Mouse (Mus musculus) limb, embryonic 11.5 days (tissue): ENCODE data around the gene Sst. TPM values are rescaled to one million over a fixed set of nuclear protein-coding genes. Genes with fewer than 3 reads are reported as not detected.

Source experiments
- ATAC-seq: fragments of 200-750 bp; cut with Nextera tagmentation; 2 replicates; pipeline ENCODE4 v1.8.0; 2017; ENCODE audit warnings: low read depth; ENCODE audit not compliant: insufficient number of reproducible peaks, low FRiP score, low TSS enrichment
- DNase-seq: peaks from one replicate; pipeline ENCODE4 v3.0.0-alpha.2; 2015; ENCODE audit warnings: low spot score
- H3K27ac ChIP-seq: fragments of 300-500 bp; sonication (generic); replicated peaks from 2 replicates; pipeline ENCODE4 v1.5.1; 2014; ENCODE audit warnings: low read depth, mild to moderate bottlenecking, low read length
- H3K27me3 ChIP-seq: fragments of 300-500 bp; sonication (generic); 2 replicates; pipeline ENCODE4 v1.6.1; 2014; ENCODE audit warnings: mild to moderate bottlenecking, low read length, mixed read lengths; ENCODE audit not compliant: control insufficient read depth, insufficient read depth
- H3K36me3 ChIP-seq: fragments of 300-500 bp; sonication (generic); 2 replicates; pipeline ENCODE4 v1.6.1; 2014; ENCODE audit warnings: mild to moderate bottlenecking, low read length, moderate library complexity, mixed read lengths; ENCODE audit not compliant: control insufficient read depth, insufficient read depth
- H3K4me1 ChIP-seq: fragments of 300-500 bp; sonication (generic); 2 replicates; pipeline ENCODE4 v1.6.1; 2014; ENCODE audit warnings: low read length, mixed read lengths; ENCODE audit not compliant: control insufficient read depth, insufficient read depth
- H3K4me2 ChIP-seq: fragments of 300-500 bp; sonication (generic); 2 replicates; pipeline ENCODE4 v1.6.1; 2014; ENCODE audit warnings: low read depth, mild to moderate bottlenecking, moderate library complexity; ENCODE audit not compliant: severe bottlenecking
- H3K4me3 ChIP-seq: fragments of 300-500 bp; sonication (generic); 2 replicates; pipeline ENCODE4 v1.5.1; 2014; ENCODE audit warnings: low read depth, low read length
- H3K9ac ChIP-seq: fragments of 300-500 bp; sonication (generic); 2 replicates; pipeline ENCODE4 v1.6.1; 2014; ENCODE audit warnings: mild to moderate bottlenecking, low read length
- H3K9me3 ChIP-seq: fragments of 300-500 bp; sonication (generic); 2 replicates; pipeline ENCODE4 v1.6.1; 2016; ENCODE audit warnings: low read length; ENCODE audit not compliant: control insufficient read depth
- WGBS: fragments of 180-500 bp; shearing (Covaris S2); extraction: QIAGEN DNeasy Blood & Tissue Kit; methylation state at CpG from one replicate; pipeline ENCODE4 v1.1.7; 2014; 5-methylcytosine and 5-hydroxymethylcytosine counted together
- polyA plus RNA-seq: library from polyadenylated mRNA; unstranded; fragments of >200 nt; fragmentation: Nextera tagmentation; extraction: Ambion mirVana; gene quantifications from 2 replicates; pipeline ENCODE4 v1.2.1, GENCODE M21; 2014

The Sst gene
- polyA plus RNA-seq, 1 experiment from 2014 or later, result 3.7 TPM

GRCm38 (mm10) chr16:23849176-23849575 lies 41.6 kb downstream of the Sst start:
- no peak for ATAC-seq
- DNase-seq, result no peak
- H3K9ac ChIP-seq, result no peak overlapping the region
- H3K27me3 ChIP-seq, result no peaks in the 10 kb centered on the region
- no peaks in the 10 kb centered on the region for H3K9me3 ChIP-seq
- H3K4me3 ChIP-seq, result no peak overlapping the region
- no peaks in the 10 kb centered on the region for H3K36me3 ChIP-seq
- no peak overlapping the region for H3K4me2 ChIP-seq
- H3K27ac ChIP-seq, result no peak overlapping the region
- H3K4me1 ChIP-seq, result no peaks in the 10 kb centered on the region

DNA sequence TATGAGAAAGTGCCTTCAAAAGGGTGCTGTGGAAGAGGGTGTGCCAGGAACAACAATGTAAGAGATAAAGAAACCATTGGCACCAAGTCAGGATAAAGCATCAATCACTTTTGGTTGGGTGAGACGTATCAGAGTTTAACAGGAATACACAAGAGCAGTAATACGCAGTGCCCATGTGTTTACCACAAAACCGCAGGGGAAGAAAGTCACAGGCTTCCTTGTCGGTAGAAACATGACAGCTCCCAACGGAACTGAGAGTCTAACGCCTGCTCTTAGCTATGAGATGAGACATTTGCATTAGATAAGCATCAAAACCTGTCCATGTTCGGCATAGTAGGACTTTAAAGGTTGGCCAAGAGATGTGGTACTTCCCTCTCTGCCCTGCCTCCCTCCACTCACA lies 46.1 kb downstream of the Sst start:
- no peak overlapping the region for H3K27ac ChIP-seq
- H3K4me1 ChIP-seq, result no peaks in the 10 kb centered on the region
- ATAC-seq (no peak), DNase-seq (no peak)
- no peak overlapping the region for H3K4me3 ChIP-seq
- 87% methylated on average over 7 of the region's 7 CpGs for WGBS
- H3K9ac ChIP-seq, result no peak overlapping the region
- no peaks in the 10 kb centered on the region for H3K36me3 ChIP-seq
- no peaks in the 10 kb centered on the region for H3K9me3 ChIP-seq
- H3K27me3 ChIP-seq, result no peaks in the 10 kb centered on the region
- no peak overlapping the region for H3K4me2 ChIP-seq

- H3K4me3 ChIP-seq, result no peak overlapping the region
- no peaks in the 10 kb centered on the region for H3K4me1 ChIP-seq
- ATAC-seq (no peak), DNase-seq (no peak)
- no peaks in the 10 kb centered on the region for H3K27me3 ChIP-seq
- H3K27ac ChIP-seq, result no peak overlapping the region
- H3K9ac ChIP-seq, result no peak overlapping the region
- WGBS, result 44% methylated on average over 3 of the region's 3 CpGs
- H3K4me2 ChIP-seq, result no peak overlapping the region
- H3K9me3 ChIP-seq, result no peaks in the 10 kb centered on the region
- no peaks in the 10 kb centered on the region for H3K36me3 ChIP-seq
Measured at GRCm38 (mm10) chr16:23842609-23843008, 48.1 kb downstream of the Sst start.

Other genes with a start within 250 kb of the Sst start
- gene Rtp2, start 41.4 kb upstream of the Sst start, polyA plus RNA-seq, result not detected in 2 replicates
- not detected in 2 replicates for gene Gm37419, start 97.5 kb upstream of the Sst start, polyA plus RNA-seq
- 0.23 and 0.24 TPM in 2 replicates for gene Bcl6, start 97.9 kb upstream of the Sst start, polyA plus RNA-seq